Mouse (Mus musculus) retina, postnatal 1 day (tissue): ENCODE data around the gene Tpo.

ENCODE experiments used
- DNase-seq: peaks from one replicate; pipeline ENCODE4 v3.0.0-alpha.2; 2012

The Tpo gene

DNA sequence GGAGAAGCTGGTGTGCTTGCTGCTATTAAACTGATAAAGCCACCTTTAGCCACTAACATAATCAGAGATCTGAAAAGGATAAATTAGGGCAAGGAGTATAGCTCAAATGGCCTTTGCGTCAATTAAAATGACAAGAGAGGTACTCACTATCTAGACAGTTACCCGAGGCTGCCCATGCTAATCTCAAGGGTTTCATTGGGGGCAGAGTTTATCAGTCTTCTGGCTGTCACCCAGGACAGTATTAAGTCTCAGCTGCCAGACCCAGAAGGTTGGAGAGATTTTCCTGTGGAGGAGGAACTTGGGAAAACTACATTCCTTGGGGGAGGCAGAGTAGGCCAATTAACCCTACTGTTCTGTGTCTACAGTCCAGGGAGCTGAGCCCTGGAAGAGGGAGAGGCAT lies 63.1 kb downstream of the Tpo start:
- DNase-seq, result no peak

DNA sequence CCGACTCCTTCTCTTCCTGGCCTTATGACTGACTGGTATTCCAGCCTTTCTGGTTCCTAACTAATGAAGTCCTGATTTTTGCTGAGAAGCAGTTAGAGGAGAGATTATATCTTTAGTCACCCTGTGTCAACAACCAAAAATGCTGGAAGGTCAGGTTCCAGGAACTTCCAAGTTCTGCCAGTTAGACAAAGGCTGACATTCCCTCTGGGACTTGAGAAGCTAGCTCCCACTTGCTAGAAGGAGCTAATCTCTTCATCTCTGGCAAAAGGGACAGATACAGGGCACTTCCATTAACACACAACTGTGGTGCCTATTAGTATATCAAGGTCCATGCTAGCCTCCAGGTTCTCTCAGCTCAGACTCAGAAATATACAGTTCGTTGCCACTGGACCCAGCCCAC lies 64.6 kb downstream of the Tpo start:
- DNase-seq, result no peak

- no peak for DNase-seq
These were observed 70.3 kb downstream of the Tpo start for GRCm38 (mm10) chr12:30062118-30062505.

- no peak for DNase-seq
These were observed 70.8 kb downstream of the Tpo start for GRCm38 (mm10) chr12:30061503-30062117.

- no peak for DNase-seq
These were observed 74.4 kb downstream of the Tpo start for GRCm38 (mm10) chr12:30058044-30058443.

DNA sequence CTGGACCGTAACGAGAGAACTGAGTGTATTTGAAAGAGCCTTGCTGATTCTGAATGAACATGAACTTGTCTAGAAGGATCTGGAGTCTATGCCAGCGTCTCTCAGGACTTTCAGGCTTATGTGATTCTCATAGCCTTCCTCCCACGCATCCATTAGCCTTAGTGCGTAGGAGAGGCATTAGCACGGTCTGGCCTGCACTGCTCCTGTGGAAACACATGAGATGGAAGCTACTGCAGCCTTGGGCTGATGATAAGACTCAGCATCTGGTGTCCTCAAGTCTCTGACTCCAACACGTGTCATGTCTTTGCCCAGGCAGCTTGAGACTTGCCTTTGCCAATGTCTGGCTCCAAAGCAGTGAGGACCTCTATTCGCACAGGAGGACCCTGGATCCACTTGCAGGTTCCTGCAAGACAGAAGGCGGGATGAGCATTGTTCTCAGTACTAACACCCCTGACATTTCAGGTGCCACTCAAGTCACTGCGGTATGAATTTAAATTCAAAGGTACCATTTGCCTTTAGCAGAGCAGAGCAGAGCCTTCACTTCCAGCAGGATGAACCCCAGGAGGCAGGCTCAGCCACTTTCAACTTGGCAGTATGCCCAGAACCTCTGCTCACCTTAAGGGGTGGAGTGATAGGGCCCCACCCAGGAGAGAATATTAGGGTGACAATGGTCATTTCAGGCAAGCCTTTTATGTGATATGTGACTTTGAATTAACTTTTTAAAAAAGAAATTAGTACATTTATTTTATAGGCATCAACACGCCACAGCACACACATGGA lies 77.5 kb downstream of the Tpo start:
- DNase-seq, result no peak

DNA sequence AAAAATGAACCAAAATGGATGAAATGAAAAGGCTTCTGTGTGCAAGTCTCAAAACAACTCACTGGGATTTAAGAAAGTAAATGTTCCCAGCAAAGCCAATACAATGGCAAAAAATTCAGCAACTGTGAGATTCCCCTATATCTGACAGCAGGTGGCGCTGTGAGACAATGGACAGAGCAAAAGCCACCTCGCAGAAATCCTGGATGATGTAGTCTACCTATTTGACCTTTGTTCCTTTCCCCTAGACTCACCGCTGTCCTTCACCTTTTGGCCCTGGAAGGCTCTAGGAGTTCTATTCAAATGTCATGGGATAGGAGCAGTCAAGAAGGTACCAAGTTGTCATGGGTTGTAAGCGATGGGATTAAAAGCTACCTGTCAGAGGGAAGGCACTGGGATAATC lies 82.2 kb downstream of the Tpo start:
- DNase-seq, result peak; percentile 75

GRCm38 (mm10) chr12:30049818-30050217 lies 82.6 kb downstream of the Tpo start:
- no peak for DNase-seq

GRCm38 (mm10) chr12:30048848-30049247 lies 83.6 kb downstream of the Tpo start:
- DNase-seq, result no peak

GRCm38 (mm10) chr12:30040150-30040549 lies 92.3 kb downstream of the Tpo start:
- DNase-seq, result peak; percentile 80

GRCm38 (mm10) chr12:30039565-30039964 lies 92.9 kb downstream of the Tpo start:
- DNase-seq, result peak; percentile 63

GRCm38 (mm10) chr12:30036569-30037055 lies 95.8 kb downstream of the Tpo start:
- DNase-seq, result peak; percentile 78

GRCm38 (mm10) chr12:30035841-30036568 lies 96.4 kb downstream of the Tpo start:
- peak; percentile 49 for DNase-seq

- no peak for DNase-seq
These were observed 97.0 kb downstream of the Tpo start for GRCm38 (mm10) chr12:30035406-30035805.

DNA sequence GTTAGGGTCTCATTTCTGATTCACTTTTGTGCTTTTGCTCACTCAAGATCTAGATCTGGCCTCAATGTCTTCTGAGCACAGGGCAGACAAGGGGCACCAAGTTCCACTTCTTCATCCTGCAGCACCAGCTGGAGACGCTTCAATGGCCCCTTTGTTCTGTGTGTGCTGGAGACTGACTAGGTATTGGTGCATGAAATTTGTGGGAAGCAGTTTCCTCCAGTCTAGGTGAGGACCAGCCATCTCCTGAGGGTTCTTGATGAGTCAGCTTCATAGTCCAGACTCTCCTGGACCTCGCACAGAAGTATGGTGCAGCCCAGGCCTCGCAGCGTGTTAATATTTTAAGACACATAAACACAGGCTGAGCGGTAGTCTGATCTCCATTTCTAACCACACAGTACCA lies 97.7 kb downstream of the Tpo start:
- DNase-seq, result peak; percentile 57

GRCm38 (mm10) chr12:30030571-30030970 lies 101.9 kb downstream of the Tpo start:
- DNase-seq, result no peak

- no peak for DNase-seq
These were observed 103.3 kb downstream of the Tpo start for GRCm38 (mm10) chr12:30029111-30029510.

DNA sequence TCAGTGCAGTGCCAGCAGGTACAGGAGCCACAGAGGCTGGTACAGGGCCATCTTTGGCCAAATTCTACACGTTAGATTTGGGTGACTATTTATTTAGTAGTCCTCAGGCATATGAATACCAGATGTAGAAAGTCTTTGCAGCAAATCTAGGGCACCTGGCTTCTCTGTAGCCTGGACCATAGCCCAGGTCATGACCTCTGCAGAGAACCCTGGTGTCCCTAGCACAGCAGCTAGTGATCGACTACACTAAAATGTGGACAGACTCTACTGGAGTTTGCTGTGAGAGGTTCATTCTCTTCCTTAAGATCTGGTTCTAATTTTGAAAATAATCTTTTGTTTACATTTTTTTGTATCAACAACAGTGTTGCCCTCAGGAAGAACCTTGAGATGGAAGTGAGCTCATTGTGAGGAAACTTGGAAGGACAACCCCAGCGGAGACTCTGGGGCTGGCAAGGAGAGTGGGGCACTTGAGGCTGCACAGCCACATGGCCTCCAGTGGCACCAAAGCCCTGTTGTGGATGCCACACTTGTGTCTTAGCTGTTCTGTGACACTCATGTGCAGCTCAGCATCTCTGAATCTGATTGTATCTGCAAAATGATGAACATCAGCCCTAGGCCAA lies 104.6 kb downstream of the Tpo start:
- DNase-seq, result no peak

DNA sequence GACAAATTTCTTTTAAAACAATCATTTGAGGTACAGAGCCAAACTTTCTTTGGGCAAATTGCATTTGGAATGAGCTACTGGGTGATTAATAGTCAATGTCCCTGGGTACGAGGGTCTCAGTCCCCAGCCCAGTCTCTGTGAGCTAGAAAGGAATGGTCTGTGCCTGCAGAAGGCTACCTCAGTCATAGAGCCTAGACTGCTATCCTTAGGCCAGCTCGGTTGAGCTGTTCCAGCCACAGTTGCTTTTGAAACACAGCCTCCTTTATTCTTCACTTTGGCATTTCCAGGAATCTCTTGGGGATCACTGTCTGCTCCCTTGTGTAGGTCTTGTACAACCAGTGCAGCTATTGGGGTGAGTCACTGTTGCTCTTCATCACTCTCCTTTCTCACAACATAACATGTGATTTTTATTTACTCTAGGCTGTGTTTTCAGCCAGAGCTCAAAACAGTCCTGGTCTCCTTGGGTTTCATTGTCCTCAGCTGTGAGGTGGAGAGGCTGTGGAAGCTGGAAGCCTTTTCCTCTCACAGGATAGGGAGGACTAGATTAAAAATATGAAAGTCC lies 108.1 kb downstream of the Tpo start:
- no peak for DNase-seq

GRCm38 (mm10) chr12:30023491-30023890 lies 108.9 kb downstream of the Tpo start:
- peak; percentile 24 for DNase-seq

- no peak for DNase-seq
These were observed 112.0 kb downstream of the Tpo start for GRCm38 (mm10) chr12:30020447-30020846.

GRCm38 (mm10) chr12:30017131-30017530 lies 115.3 kb downstream of the Tpo start:
- DNase-seq, result no peak

GRCm38 (mm10) chr12:30015501-30015900 lies 116.9 kb downstream of the Tpo start:
- no peak for DNase-seq
